Mouse (Mus musculus) hindbrain, embryonic 11.5 days (tissue): ENCODE measurements around the gene Elmo2. TPM values are rescaled to one million over a fixed set of nuclear protein-coding genes. Genes with fewer than 3 reads are reported as not detected.

Source experiments
- ATAC-seq: fragments of 200-750 bp; cut with Nextera tagmentation; 2 replicates; pipeline ENCODE4 v1.8.0; 2017; ENCODE audit warnings: mild to moderate bottlenecking, moderate TSS enrichment, moderate library complexity; ENCODE audit not compliant: low FRiP score
- DNase-seq: peaks from one replicate; pipeline ENCODE4 v3.0.0-alpha.2; 2015; ENCODE audit warnings: low spot score
- H3K27ac ChIP-seq: fragments of 300-500 bp; sonication (generic); 2 replicates; pipeline ENCODE4 v1.5.1; 2014; ENCODE audit warnings: mild to moderate bottlenecking, low read depth, low read length
- H3K27me3 ChIP-seq: fragments of 300-500 bp; sonication (generic); 2 replicates; pipeline ENCODE4 v1.6.1; 2014; ENCODE audit warnings: mild to moderate bottlenecking, low read length, moderate library complexity, mixed read lengths; ENCODE audit not compliant: control insufficient read depth, insufficient read depth
- H3K36me3 ChIP-seq: fragments of 300-500 bp; sonication (generic); 2 replicates; pipeline ENCODE4 v1.6.1; 2014; ENCODE audit warnings: mild to moderate bottlenecking, low read length, moderate library complexity, mixed read lengths; ENCODE audit not compliant: control insufficient read depth, insufficient read depth
- H3K4me1 ChIP-seq: fragments of 300-500 bp; sonication (generic); replicated peaks from 2 replicates; pipeline ENCODE4 v1.6.1; 2014; ENCODE audit warnings: low read length, mixed read lengths; ENCODE audit not compliant: control insufficient read depth, insufficient read depth
- H3K4me2 ChIP-seq: fragments of 300-500 bp; sonication (generic); replicated peaks from 2 replicates; pipeline ENCODE4 v1.6.1; 2014; ENCODE audit warnings: mild to moderate bottlenecking, low read depth, low read length
- H3K4me3 ChIP-seq: fragments of 300-500 bp; sonication (generic); 2 replicates; pipeline ENCODE4 v1.5.1; 2014; ENCODE audit warnings: low read depth, low read length
- H3K9ac ChIP-seq: fragments of 300-500 bp; sonication (generic); 2 replicates; pipeline ENCODE4 v1.6.1; 2014; ENCODE audit warnings: low read depth, low read length
- H3K9me3 ChIP-seq: fragments of 300-500 bp; sonication (generic); 2 replicates; pipeline ENCODE4 v1.6.1; 2016; ENCODE audit warnings: low read length; ENCODE audit not compliant: control insufficient read depth
- WGBS: fragments of 180-500 bp; shearing (Covaris S2); extraction: QIAGEN DNeasy Blood & Tissue Kit; methylation state at CpG from one replicate; pipeline ENCODE4 v1.1.7; 2014; 5-methylcytosine and 5-hydroxymethylcytosine counted together
- polyA plus RNA-seq: library from polyadenylated mRNA; unstranded; fragments of >200 nt; fragmentation: Nextera tagmentation; extraction: Ambion mirVana; gene quantifications from 2 replicates; pipeline ENCODE4 v1.2.1, GENCODE M21; 2014

Gene Elmo2
- polyA plus RNA-seq, 1 experiment from 2014 or later = 76.7 TPM

GRCm38 (mm10) chr2:165253269-165253668, 73.0 kb downstream of the Elmo2 start:
- DNase-seq = no peak
- H3K4me2 ChIP-seq = no peak overlapping the region
- H3K4me3 ChIP-seq = no peak overlapping the region
- no peak for ATAC-seq
- H3K36me3 ChIP-seq = no peaks in the 10 kb centered on the region
- H3K4me1 ChIP-seq = peaks cover 3% of the 10 kb centered on the region
- no peak overlapping the region for H3K9ac ChIP-seq
- H3K27ac ChIP-seq = no peak overlapping the region
- no peaks in the 10 kb centered on the region for H3K9me3 ChIP-seq
- WGBS = 75% methylated on average over 8 of the region's 8 CpGs
- peaks cover 9% of the 10 kb centered on the region for H3K27me3 ChIP-seq

DNA sequence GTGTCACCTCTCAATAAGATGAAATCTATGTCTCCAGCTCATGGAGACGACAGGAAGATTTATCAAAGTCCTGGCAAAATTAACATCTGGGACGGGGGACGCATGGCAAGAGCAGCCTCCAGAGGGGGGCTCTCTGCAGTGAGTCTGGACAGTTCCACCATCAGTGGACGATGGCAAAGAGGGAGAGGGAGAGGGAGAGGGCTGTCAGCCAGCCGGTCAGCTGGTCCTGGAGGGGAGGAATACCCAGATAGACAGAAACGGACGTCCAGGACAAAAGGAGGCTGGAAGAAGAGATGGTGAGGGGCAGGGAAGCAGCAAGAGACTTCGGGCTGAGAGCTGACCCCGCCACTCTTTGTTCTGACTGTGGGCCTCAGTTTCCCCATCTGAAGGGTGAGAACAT, 73.5 kb downstream of the Elmo2 start:
- no peak overlapping the region for H3K4me2 ChIP-seq
- H3K36me3 ChIP-seq = no peaks in the 10 kb centered on the region
- no peaks in the 10 kb centered on the region for H3K9me3 ChIP-seq
- no peak for ATAC-seq
- H3K4me3 ChIP-seq = no peak overlapping the region
- no peak for DNase-seq
- H3K27me3 ChIP-seq = peaks cover 9% of the 10 kb centered on the region
- 52% methylated on average over 9 of the region's 9 CpGs for WGBS
- H3K4me1 ChIP-seq = peaks cover 3% of the 10 kb centered on the region
- no peak overlapping the region for H3K9ac ChIP-seq
- H3K27ac ChIP-seq = no peak overlapping the region

- H3K4me2 ChIP-seq = no peak overlapping the region
- peaks cover 9% of the 10 kb centered on the region for H3K27me3 ChIP-seq
- peaks cover 3% of the 10 kb centered on the region for H3K4me1 ChIP-seq
- 74% methylated on average over 8 of the region's 8 CpGs for WGBS
- ATAC-seq (no peak), DNase-seq (no peak)
- H3K9me3 ChIP-seq = no peaks in the 10 kb centered on the region
- no peaks in the 10 kb centered on the region for H3K36me3 ChIP-seq
- H3K27ac ChIP-seq = no peak overlapping the region
- no peak overlapping the region for H3K9ac ChIP-seq
- H3K4me3 ChIP-seq = no peak overlapping the region
Measured at GRCm38 (mm10) chr2:165252381-165252780, 73.9 kb downstream of the Elmo2 start.

DNA sequence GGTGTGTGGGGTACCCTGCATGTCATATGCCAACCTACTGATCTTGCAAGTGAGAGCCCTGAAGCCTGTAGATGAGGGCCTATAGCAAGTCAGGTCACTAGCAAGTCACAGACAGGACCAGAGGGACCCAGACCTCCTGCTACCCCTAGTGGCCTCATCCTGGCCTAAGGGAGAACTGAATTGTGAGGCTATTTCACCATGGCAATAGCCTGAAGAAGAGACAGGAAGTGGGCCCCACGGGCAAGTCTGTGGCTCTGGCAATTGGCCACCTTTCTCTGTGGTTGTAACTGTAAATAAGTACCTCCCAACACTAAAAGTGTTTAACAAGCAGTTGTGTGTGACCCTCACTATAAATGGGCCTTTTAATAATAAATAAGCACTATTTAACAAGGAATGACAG, 75.4 kb downstream of the Elmo2 start:
- no peak for DNase-seq
- no peak overlapping the region for H3K27ac ChIP-seq
- H3K4me2 ChIP-seq = no peak overlapping the region
- WGBS = 70% methylated on average over 1 of the region's 1 CpGs
- H3K36me3 ChIP-seq = no peaks in the 10 kb centered on the region
- H3K4me1 ChIP-seq = peaks cover 3% of the 10 kb centered on the region
- no peak for ATAC-seq
- peaks cover 13% of the 10 kb centered on the region for H3K27me3 ChIP-seq
- no peaks in the 10 kb centered on the region for H3K9me3 ChIP-seq
- H3K4me3 ChIP-seq = no peak overlapping the region
- no peak overlapping the region for H3K9ac ChIP-seq

- H3K4me1 ChIP-seq = no peaks in the 10 kb centered on the region; the same call in 1 of the 2 replicates
- no peak overlapping the region for H3K4me3 ChIP-seq
- no peak overlapping the region for H3K27ac ChIP-seq
- DNase-seq (no peak), ATAC-seq (no peak)
- H3K36me3 ChIP-seq = no peaks in the 10 kb centered on the region
- H3K27me3 ChIP-seq = peaks cover 17% of the 10 kb centered on the region
- 20% methylated on average over 3 of the region's 3 CpGs for WGBS
- no peaks in the 10 kb centered on the region for H3K9me3 ChIP-seq
- no peak overlapping the region for H3K4me2 ChIP-seq
- no peak overlapping the region for H3K9ac ChIP-seq
Measured at GRCm38 (mm10) chr2:165248967-165249366, 77.3 kb downstream of the Elmo2 start.

GRCm38 (mm10) chr2:165246349-165246748, 79.9 kb downstream of the Elmo2 start:
- no peak overlapping the region for H3K9ac ChIP-seq
- H3K9me3 ChIP-seq = no peaks in the 10 kb centered on the region
- H3K4me2 ChIP-seq = no peak overlapping the region
- no peaks in the 10 kb centered on the region for H3K36me3 ChIP-seq
- no peak for DNase-seq
- no peak overlapping the region for H3K27ac ChIP-seq
- peaks cover 32% of the 10 kb centered on the region for H3K27me3 ChIP-seq
- peaks cover 5% of the 10 kb centered on the region for H3K4me1 ChIP-seq
- WGBS = 6% methylated on average over 11 of the region's 11 CpGs
- no peak for ATAC-seq
- no peak overlapping the region for H3K4me3 ChIP-seq

DNA sequence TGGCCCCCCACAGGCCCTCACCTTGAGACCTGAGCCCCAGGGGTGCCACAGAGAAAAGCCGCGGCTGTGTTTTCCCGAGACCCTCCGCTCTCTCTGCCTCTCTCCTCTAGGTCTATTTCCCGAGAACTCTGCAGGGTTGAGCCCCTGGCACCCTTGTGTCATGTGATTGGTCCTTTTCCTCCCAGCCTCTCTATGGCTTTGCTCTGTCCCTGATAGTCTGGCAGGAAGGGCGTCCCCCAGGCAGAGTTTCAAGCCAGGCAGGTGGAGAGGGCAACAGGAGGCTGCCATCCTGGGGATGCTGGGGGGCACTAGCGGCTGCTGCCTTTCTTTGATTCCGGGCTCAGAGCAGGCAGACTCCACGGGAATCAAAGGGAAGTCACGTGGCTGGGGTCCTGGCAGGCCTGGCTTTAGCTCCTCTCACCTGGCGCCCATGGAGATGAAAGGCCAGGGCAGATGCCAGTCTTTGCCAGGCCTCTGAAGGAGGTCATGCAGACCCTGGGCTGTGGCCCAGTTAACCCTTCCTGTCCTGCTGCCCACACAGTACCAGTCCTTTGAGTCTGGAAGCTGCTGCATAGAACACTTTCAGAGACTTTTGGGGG, 83.1 kb downstream of the Elmo2 start:
- Histone ChIP-seq H3K9me3 (no peaks in the 10 kb centered on the region), H3K4me1 (peaks cover 7% of the 10 kb centered on the region), H3K27me3 (peaks cover 59% of the 10 kb centered on the region), H3K36me3 (no peaks in the 10 kb centered on the region), H3K9ac (no peak overlapping the region), H3K27ac (no peak overlapping the region), H3K4me2 (peak overlapping the region; percentile 7; the same call in 1 of the 2 replicates), H3K4me3 (no peak overlapping the region)
- no peak for DNase-seq
- ATAC-seq = peak; percentile 47; the same call in 1 of the 2 replicates
- WGBS = 3% methylated on average over 11 of the region's 11 CpGs

DNA sequence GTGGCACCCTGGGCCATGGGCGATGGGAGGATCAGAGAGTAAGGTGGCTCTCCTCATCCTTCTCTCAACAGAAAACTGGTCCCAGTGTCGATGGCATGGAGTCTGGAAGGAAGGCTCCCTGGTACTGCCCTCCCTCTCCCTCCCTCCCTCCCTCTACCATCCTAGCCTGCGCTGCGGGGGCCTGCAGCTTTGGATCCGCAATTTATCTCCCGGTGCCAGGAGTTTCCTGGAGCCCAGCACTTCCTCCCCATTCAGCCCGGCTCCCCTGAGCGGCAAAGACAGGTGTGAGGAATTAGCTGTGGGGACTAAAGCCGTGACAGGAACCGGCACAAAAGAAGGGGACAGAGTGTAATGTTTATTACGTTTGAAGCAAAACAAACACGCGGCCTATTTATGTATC, 83.7 kb downstream of the Elmo2 start:
- WGBS = 1% methylated on average over 13 of the region's 13 CpGs
- no peak overlapping the region for H3K9ac ChIP-seq
- H3K4me1 ChIP-seq = peaks cover 7% of the 10 kb centered on the region

DNA sequence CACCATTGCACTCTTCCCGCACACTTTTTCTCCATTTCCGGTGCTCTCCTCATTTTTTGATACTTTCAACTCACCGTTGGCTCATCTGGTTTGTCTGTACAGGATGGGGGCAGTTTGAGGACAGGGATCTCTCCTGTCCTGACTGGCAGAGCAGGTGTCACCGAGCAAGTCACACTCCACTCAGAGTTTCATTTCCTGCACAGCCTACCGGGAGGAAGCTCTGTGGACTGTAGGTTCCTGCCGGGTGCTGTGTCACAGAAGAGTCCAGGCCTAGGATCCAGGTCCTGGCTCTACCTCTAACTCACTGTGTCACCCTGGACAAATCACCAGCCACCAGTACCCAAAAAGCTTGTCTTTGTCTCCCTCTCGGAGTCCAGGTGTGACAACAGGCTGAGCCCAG, 84.5 kb downstream of the Elmo2 start:
- Histone ChIP-seq H3K27me3 (peaks cover 65% of the 10 kb centered on the region), H3K4me2 (no peak overlapping the region), H3K36me3 (no peaks in the 10 kb centered on the region), H3K9me3 (no peaks in the 10 kb centered on the region), H3K9ac (no peak overlapping the region), H3K4me3 (no peak overlapping the region), H3K4me1 (peaks cover 7% of the 10 kb centered on the region), H3K27ac (no peak overlapping the region)
- no peak for ATAC-seq
- no peak for DNase-seq
- WGBS = 66% methylated on average over 7 of the region's 7 CpGs

More for the DNA sequence above, 83.7 kb downstream of the Elmo2 start:
- DNase-seq (no peak), ATAC-seq (no peak)
- H3K4me2 ChIP-seq = 0 out of 2 replicates have a peak overlapping the region, but pooled peaks have one; percentile 6
- H3K36me3 ChIP-seq = no peaks in the 10 kb centered on the region
- H3K4me3 ChIP-seq = no peak overlapping the region
- peaks cover 62% of the 10 kb centered on the region for H3K27me3 ChIP-seq
- H3K9me3 ChIP-seq = no peaks in the 10 kb centered on the region
- H3K27ac ChIP-seq = no peak overlapping the region
